Comparison of ENCODE assay signal across 8 mouse cellular contexts in the genomic region with DNA sequence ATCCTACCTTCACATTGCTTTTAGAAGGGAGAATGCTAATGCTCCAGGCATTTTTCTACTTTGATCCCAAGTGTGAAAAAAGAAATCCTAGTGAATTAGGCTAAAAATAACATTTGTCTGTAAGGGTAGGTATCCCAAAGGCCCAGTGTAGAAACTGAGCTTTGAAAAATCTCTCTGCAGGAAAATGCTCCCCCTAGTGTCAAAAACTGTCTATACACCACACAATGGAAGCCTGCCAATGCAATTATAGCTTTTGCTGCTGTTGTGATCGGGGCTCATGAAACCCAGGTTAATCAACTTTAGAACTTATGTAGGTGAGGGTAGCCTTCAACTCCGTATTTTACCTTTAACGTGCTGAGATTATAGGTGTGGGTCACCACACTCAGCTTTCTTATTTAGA. TPM values are rescaled to one million over a fixed set of nuclear protein-coding genes. Genes with fewer than 3 reads are reported as not detected.
DNase-seq lines count a peak whose midpoint lies in the region; ATAC-seq lines count a peak whose summit lies in the region.

No protein-coding gene starts in this region.

- WGBS in kidney, embryonic 14.5 days, result 46% methylated on average over 3 of the region's 3 CpGs

- no peaks in the 10 kb centered on the region; the same call in 1 of the 2 replicates for H3K36me3 ChIP-seq in kidney, embryonic 14.5 days (ENCODE audit: control insufficient read depth, insufficient read depth, low read length)

- no peak for ATAC-seq in kidney, embryonic 14.5 days (ENCODE audit: low FRiP score, low TSS enrichment)
- ATAC-seq in erythroid progenitor cell, adult 5-6 weeks (replicated peaks; ENCODE audit: low FRiP score, poor library complexity, severe bottlenecking), result peak; percentile 77
- peak; percentile 66 for ATAC-seq in megakaryocyte, adult 5-6 weeks (ENCODE audit: poor library complexity, severe bottlenecking)

- H3K4me2 ChIP-seq in kidney, embryonic 14.5 days (replicated peaks; ENCODE audit: low read depth, low read length), result no peak overlapping the region

- no peaks in the 10 kb centered on the region for H3K27me3 ChIP-seq in kidney, embryonic 14.5 days (ENCODE audit: control insufficient read depth, insufficient read depth, low read length)

- no peak overlapping the region for H3K4me3 ChIP-seq in kidney, embryonic 14.5 days (ENCODE audit: low read length)

- no peaks in the 10 kb centered on the region for H3K4me1 ChIP-seq in kidney, embryonic 14.5 days (ENCODE audit: control insufficient read depth, insufficient read depth, low read length)

- no peaks in the 10 kb centered on the region for H3K9me3 ChIP-seq in kidney, embryonic 14.5 days (ENCODE audit: control insufficient read depth, low read length)

- no peak overlapping the region for H3K9ac ChIP-seq in kidney, embryonic 14.5 days (ENCODE audit: low read depth, low read length)

- peak; percentile 29 for DNase-seq in kidney, adult 11 months
- peak; percentile 54 to 68 for DNase-seq in CD8-positive naive resting alpha-beta T cell, adult 2 months (ENCODE audit: low read depth in 2 of 2, low spot score in 2 of 2)
- DNase-seq in adrenal gland, postnatal 14 days, result peak; percentile 61
- DNase-seq in kidney, postnatal 14 days, result peak; percentile 71
- DNase-seq in urinary bladder, postnatal 36 days (ENCODE audit: low spot score in 2 of 2), result peak; percentile 50 to 59

- H3K27ac ChIP-seq in kidney, embryonic 14.5 days (ENCODE audit: low read depth, low read length), result no peak overlapping the region

RNA-seq across cellular contexts. Expression of a gene that starts 30.2 kb away (rescaled TPM):
- polyA plus RNA-seq in kidney, embryonic 14.5 days (2014; fragmentation: Nextera tagmentation; extraction: Ambion mirVana), result 139 and 141 TPM in 2 replicates
- 118 and 119 TPM in 2 replicates for total RNA-seq in adrenal gland, postnatal 14 days (2021)
- 113 and 179 TPM in 2 replicates for total RNA-seq in erythroid progenitor cell, adult 5-6 weeks (2015; ENCODE audit: low replicate concordance)
- 73.2 and 117 TPM in 2 replicates for total RNA-seq in erythroid progenitor cell, adult 5-6 weeks (2017; ENCODE audit: low replicate concordance)
- 172 and 215 TPM in 2 replicates for total RNA-seq in megakaryocyte, adult 5-6 weeks (2015)
- total RNA-seq in megakaryocyte, adult 5-6 weeks (2017), result 137 and 163 TPM in 2 replicates

RNA-seq across cellular contexts. Expression of a gene that starts 30.3 kb away (rescaled TPM):
- polyA plus RNA-seq in kidney, embryonic 14.5 days (2014; fragmentation: Nextera tagmentation; extraction: Ambion mirVana), result 38.6 and 41.1 TPM in 2 replicates
- total RNA-seq in adrenal gland, postnatal 14 days (2021), result 16.4 and 17.4 TPM in 2 replicates
- total RNA-seq in erythroid progenitor cell, adult 5-6 weeks (2015; ENCODE audit: low replicate concordance), result 6.5 and 9.6 TPM in 2 replicates
- total RNA-seq in erythroid progenitor cell, adult 5-6 weeks (2017; ENCODE audit: low replicate concordance), result 6.1 and 7.2 TPM in 2 replicates
- total RNA-seq in megakaryocyte, adult 5-6 weeks (2015), result 11.8 and 12.2 TPM in 2 replicates
- 12.9 and 14.6 TPM in 2 replicates for total RNA-seq in megakaryocyte, adult 5-6 weeks (2017)
